Mouse (Mus musculus): ENCODE measurements at regions not wholly inside any gene's neighbourhood (a gene's known extent, or its start where the extent isn't known, plus 50 kb on each side); places are given as distances from the start of the nearest gene placed in this dataset.

- TF ChIP-seq GATA1 (IDR thresholded peaks at IDR 0.05; ENCODE audit: low read length): no peak
Observed at GRCm38 (mm10) chr13:44329701-44330100, 399.6 kb upstream of the Jarid2 start.

GRCm38 (mm10) chr13:44332716-44333240 is 396.5 kb upstream of the Jarid2 start:
- TF ChIP-seq GATA1 (IDR thresholded peaks at IDR 0.05; ENCODE audit: low read length): no peak

DNA sequence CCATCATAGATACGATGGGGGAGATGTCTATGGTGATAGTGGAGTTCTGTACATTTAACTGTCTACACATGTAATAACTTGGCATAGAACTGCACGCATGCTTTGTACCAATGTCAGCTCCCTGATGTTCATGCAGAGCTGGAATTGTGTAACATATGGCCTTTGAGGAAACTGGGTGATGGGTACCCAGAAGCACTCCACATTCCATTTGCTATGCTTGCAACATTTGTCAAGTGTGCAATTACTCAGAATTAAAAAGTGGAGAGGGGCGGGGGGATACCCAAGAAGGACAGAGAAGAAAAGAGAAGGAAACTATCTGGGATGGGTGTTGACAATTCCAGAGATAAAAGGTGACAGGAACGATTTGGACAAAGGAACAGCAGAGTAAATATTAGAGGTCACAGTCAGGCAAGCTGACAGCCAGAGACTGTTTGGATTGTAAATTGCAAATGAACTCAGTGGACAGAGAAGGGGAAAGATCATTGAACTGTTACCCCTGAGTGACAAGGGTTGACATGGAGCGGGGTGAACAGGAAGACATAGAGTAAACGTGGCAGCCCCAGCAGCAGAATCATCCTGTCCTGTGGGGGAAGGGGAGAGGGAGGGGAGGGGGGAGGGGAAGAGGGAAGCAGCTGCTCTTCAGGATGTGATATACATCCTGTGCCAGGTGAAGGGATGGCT is 390.1 kb upstream of the Jarid2 start:
- TF ChIP-seq GATA1 (IDR thresholded peaks at IDR 0.05; ENCODE audit: low read length): no peak

DNA sequence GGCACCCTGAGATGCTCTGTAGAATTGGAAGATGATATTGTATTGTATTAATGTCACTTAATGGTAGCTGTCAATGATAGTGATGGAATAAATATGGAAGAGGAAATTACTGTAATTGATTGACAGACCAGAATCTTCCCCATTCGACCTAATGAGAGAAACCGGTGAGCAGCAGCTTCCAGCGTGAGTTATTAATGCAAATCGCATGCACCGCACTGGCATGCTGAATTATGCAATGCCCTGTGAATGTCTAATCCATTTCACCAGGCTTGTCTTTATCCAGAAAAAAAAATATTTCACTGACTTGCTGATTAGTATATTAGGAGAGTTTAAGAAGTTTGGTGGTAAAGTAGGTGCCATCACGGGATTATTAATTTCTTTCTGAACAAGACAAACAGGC is 384.2 kb upstream of the Jarid2 start:
- no peak for TF ChIP-seq GATA1 (IDR thresholded peaks at IDR 0.05; ENCODE audit: low read length)

DNA sequence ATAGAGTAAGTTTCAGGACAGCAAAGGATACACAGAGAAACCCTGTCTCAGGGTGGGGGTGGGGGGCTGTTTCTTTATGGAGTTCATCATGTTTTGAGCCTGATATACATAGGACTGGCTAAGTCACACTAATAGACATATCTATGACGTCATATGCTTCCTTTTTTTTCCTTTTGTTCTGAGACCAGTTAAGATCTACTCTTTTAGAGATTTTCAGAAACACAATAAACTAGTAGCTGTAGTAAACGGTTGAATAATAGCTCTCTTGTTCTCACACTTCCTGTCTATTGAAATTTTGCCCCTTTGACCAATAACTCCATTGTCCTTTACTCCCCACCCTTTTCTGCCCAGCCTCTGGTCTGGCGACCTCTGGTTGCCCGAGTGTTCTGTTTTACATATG is 382.6 kb upstream of the Jarid2 start:
- no peak for TF ChIP-seq GATA1 (IDR thresholded peaks at IDR 0.05; ENCODE audit: low read length)

GRCm38 (mm10) chr13:44347662-44348061 is 381.6 kb upstream of the Jarid2 start:
- no peak for TF ChIP-seq GATA1 (IDR thresholded peaks at IDR 0.05; ENCODE audit: low read length)

GRCm38 (mm10) chr13:44353899-44354298 is 375.4 kb upstream of the Jarid2 start:
- no peak for TF ChIP-seq GATA1 (IDR thresholded peaks at IDR 0.05; ENCODE audit: low read length)

DNA sequence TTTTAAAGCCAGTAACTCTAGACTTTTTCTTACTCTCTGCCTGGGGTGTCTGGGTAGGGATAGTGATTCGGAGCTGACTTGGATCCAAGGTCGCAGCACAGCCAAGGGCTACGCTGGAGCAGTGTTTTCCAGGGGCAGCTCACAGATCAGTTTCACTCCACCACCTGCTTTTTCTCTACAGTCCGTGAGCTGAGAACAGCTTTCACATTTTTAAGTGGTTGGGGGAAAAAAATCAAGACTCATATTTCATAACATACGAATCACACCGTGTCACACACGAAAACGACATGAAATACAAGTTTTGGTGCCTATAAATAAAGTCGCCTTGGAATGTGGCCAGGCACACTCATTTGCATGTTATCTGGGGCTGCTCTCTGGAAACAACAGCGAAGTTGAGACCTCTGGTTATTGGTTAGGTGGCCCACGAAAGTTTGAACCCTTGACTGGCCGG is 373.5 kb upstream of the Jarid2 start:
- no peak for TF ChIP-seq GATA1 (IDR thresholded peaks at IDR 0.05; ENCODE audit: low read length)

DNA sequence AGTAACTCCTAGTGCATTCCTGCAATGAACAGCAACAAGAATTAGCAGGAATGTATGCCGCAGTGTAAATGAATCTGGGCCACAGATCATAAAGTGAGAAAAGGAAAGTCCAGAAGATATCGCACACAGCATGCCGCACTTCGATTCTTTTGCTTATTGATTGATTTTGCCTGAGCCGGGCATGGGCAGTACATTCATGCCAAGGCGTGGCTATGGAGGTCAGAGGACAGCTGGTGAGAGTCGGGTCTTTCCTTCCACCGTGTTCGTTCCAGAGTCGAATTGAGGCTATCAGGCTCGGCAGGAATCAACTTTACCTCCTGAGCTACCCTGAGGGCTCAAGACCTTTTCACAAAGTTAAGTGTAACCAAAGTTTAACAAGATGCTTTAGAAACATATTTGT is 372.3 kb upstream of the Jarid2 start:
- no peak for TF ChIP-seq GATA1 (IDR thresholded peaks at IDR 0.05; ENCODE audit: low read length)

- no peak for TF ChIP-seq GATA1 (IDR thresholded peaks at IDR 0.05; ENCODE audit: low read length)
Observed at GRCm38 (mm10) chr13:44359344-44359743, 369.9 kb upstream of the Jarid2 start.

- TF ChIP-seq GATA1 (IDR thresholded peaks at IDR 0.05; ENCODE audit: low read length): no peak
Observed at GRCm38 (mm10) chr13:44360016-44360415, 369.3 kb upstream of the Jarid2 start.

DNA sequence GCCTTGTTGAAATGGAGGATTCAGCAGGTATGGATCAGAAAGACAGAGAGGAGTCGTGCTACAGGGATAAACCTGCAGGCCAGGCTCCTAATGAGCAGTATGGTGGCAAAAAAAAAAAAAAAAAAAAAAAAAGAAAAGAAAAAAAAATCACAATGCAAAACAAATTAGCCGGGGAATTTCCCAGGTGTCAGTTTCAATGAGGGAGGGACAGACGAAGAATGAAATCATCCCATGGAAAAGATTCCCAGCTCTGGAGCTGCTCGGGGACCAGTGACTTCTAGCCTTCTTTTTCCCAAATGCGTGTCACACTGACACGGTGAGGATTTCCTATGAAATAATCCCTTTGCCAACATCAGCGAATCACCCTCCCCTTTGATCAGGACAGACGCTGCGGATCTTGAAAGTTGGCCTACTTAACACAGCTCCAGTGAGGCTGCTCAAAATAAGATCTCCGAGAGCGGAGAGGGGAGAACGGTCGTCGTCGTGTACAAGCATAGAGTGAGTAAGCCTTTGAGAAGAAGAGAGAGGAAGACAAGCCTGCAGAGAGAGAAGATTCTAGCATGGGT is 368.5 kb upstream of the Jarid2 start:
- TF ChIP-seq GATA1 (IDR thresholded peaks at IDR 0.05; ENCODE audit: low read length): no peak

- TF ChIP-seq GATA1 (IDR thresholded peaks at IDR 0.05; ENCODE audit: low read length): no peak
Observed at GRCm38 (mm10) chr13:44362293-44363005, 366.8 kb upstream of the Jarid2 start.

DNA sequence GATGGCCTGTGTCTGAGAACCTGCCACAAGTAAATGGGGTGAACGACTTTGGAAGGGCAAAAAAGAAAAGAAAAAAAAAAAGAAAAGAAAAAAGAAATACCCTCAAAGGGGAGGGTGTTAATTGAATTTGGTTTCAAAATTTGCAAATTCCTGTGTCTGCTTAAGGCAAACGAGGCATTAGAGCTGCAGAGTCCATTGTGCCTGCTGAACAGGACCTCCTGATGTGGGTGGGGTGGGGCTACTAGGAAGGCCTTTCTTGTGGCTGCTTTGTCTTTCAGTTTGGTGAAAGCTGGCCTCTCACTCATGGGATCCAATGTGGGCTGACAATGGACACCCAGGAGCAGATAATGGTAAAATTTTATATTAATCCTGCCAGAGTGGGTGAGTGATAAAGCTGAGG is 366.3 kb upstream of the Jarid2 start:
- no peak for TF ChIP-seq GATA1 (IDR thresholded peaks at IDR 0.05; ENCODE audit: low read length)

GRCm38 (mm10) chr13:44369301-44369700 is 360.0 kb upstream of the Jarid2 start:
- no peak for TF ChIP-seq GATA1 (IDR thresholded peaks at IDR 0.05; ENCODE audit: low read length)

GRCm38 (mm10) chr13:44372361-44372877 is 356.9 kb upstream of the Jarid2 start:
- TF ChIP-seq GATA1 (IDR thresholded peaks at IDR 0.05; ENCODE audit: low read length): no peak
